Mouse (Mus musculus): ENCODE measurements around the gene Ciao1. TPM values are rescaled to one million over a fixed set of nuclear protein-coding genes. Genes with fewer than 3 reads are reported as not detected.

The Ciao1 gene
- 10 to 100 TPM; 36.1 to 37.2 TPM for total RNA-seq (2023)

GRCm38 (mm10) chr2:127247592-127248333 is at the start of gene Ciao1, which contains the start of gene Tmem127:
Ciao1 (minus strand) TSS chr2:127247816.
Tmem127 (plus strand) TSS chr2:127247908.

GRCm38 (mm10) chr2:127269491-127270299 is 22.1 kb upstream of the Ciao1 start, which contains the start of gene Stard7:
Stard7 (plus strand) TSS chr2:127270218.

GRCm38 (mm10) chr2:127207547-127208451 is 39.8 kb downstream of the Ciao1 start, which contains the start of the genes 1810024B03Rik and Snrnp200:
1810024B03Rik (minus strand) TSS chr2:127208280.
Snrnp200 (plus strand) TSS chr2:127208386.

Other genes starting within 250 kb of the Ciao1 start
- gene Ap4e1, start 239.1 kb downstream of the Ciao1 start, total RNA-seq (2023) = 10 to 100 TPM; 15.4 to 18.8 TPM
- 100 to 1,000 TPM in 1 of 2 experiments, 10 to 100 TPM in 1; 76.1 to 102 TPM for gene Blvra, start 177.2 kb downstream of the Ciao1 start, total RNA-seq (2023)
- 1 to 10 TPM; 3.6 to 4.6 TPM for gene Ncaph, start 113.9 kb downstream of the Ciao1 start, total RNA-seq (2023)
- 10 to 100 TPM; 38.5 to 39.2 TPM for gene Itpripl1, start 104.4 kb downstream of the Ciao1 start, total RNA-seq (2023)
- gene 1810024B03Rik, start 39.5 kb downstream of the Ciao1 start, total RNA-seq (2023) = under 1 TPM; 0.58 to 0.86 TPM
- 10 to 100 TPM; 95.6 to 97.0 TPM for gene Snrnp200, start 39.4 kb downstream of the Ciao1 start, total RNA-seq (2023)
- 10 to 100 TPM; 58.5 to 60.8 TPM for gene Tmem127, start 92 bp upstream of the Ciao1 start, total RNA-seq (2023)
- 10 to 100 TPM; 44.1 to 44.3 TPM for gene Stard7, start 22.4 kb upstream of the Ciao1 start, total RNA-seq (2023)
- gene Dusp2, start 88.3 kb upstream of the Ciao1 start, total RNA-seq (2023) = 100 to 1,000 TPM; 333 to 386 TPM
- under 1 TPM; 0.64 to 0.79 TPM for gene Astl, start 90.8 kb upstream of the Ciao1 start, total RNA-seq (2023)
- gene Adra2b, start 115.4 kb upstream of the Ciao1 start, total RNA-seq (2023) = under 1 TPM; 0.13 to 0.21 TPM
- gene Gpat2, start 177.4 kb upstream of the Ciao1 start, total RNA-seq (2023) = under 1 TPM in 1 of 2 experiments, not detected in 1; 0.18 TPM
- 10 to 100 TPM in 1 of 2 experiments, 1 to 10 TPM in 1; 9.4 to 11.1 TPM for gene Fahd2a, start 196.7 kb upstream of the Ciao1 start, total RNA-seq (2023)

Measured in monocyte, adult 59 days (primary cell).